Mouse (Mus musculus) embryo, embryonic 11.5 days (tissue): ENCODE measurements around the gene Iah1.

Experiments used
- DNase-seq: peaks from one replicate; pipeline ENCODE4 v3.0.0-alpha.2; 2012; ENCODE audit warnings: low read depth, low spot score

Gene Iah1

GRCm38 (mm10) chr12:21318143-21318895 lies 2.1 kb downstream of the Iah1 start:
- peak; percentile 39 for DNase-seq

GRCm38 (mm10) chr12:21320317-21320716 lies 4.1 kb downstream of the Iah1 start:
- DNase-seq: no peak

GRCm38 (mm10) chr12:21321170-21321569 lies 5.0 kb downstream of the Iah1 start:
- no peak for DNase-seq

GRCm38 (mm10) chr12:21322296-21322695 lies 6.1 kb downstream of the Iah1 start:
- DNase-seq: no peak

- no peak for DNase-seq
These were observed 6.7 kb downstream of the Iah1 start for GRCm38 (mm10) chr12:21322856-21323255.

GRCm38 (mm10) chr12:21324101-21324500 lies 7.9 kb downstream of the Iah1 start:
- no peak for DNase-seq

- no peak for DNase-seq
These were observed 9.1 kb downstream of the Iah1 start for GRCm38 (mm10) chr12:21325266-21325665.

- no peak for DNase-seq
These were observed 10.1 kb downstream of the Iah1 start for GRCm38 (mm10) chr12:21326325-21326724.

GRCm38 (mm10) chr12:21329661-21330400 lies 13.6 kb downstream of the Iah1 start:
- no peak for DNase-seq

GRCm38 (mm10) chr12:21330961-21331576 lies 14.9 kb downstream of the Iah1 start:
- no peak for DNase-seq

GRCm38 (mm10) chr12:21331711-21332110 lies 15.5 kb downstream of the Iah1 start:
- DNase-seq: no peak

GRCm38 (mm10) chr12:21333021-21333420 lies 16.8 kb downstream of the Iah1 start:
- no peak for DNase-seq

- DNase-seq: no peak
These were observed 17.6 kb downstream of the Iah1 start for GRCm38 (mm10) chr12:21333766-21334165.

GRCm38 (mm10) chr12:21335869-21336268 lies 19.7 kb downstream of the Iah1 start:
- DNase-seq: no peak

GRCm38 (mm10) chr12:21337171-21337570 lies 21.0 kb downstream of the Iah1 start:
- DNase-seq: no peak

- DNase-seq: no peak
These were observed 24.5 kb downstream of the Iah1 start for GRCm38 (mm10) chr12:21340674-21341073.

- no peak for DNase-seq
These were observed 30.8 kb downstream of the Iah1 start for GRCm38 (mm10) chr12:21346972-21347371.

- DNase-seq: no peak
These were observed 34.1 kb downstream of the Iah1 start for GRCm38 (mm10) chr12:21350113-21350876.

GRCm38 (mm10) chr12:21353681-21354080 lies 37.5 kb downstream of the Iah1 start:
- DNase-seq: no peak

GRCm38 (mm10) chr12:21362686-21363085 lies 46.5 kb downstream of the Iah1 start:
- DNase-seq: no peak

- no peak for DNase-seq
These were observed 47.0 kb downstream of the Iah1 start for GRCm38 (mm10) chr12:21363195-21363594.
